Mouse (Mus musculus) liver, embryonic 12.5 days (tissue): ENCODE data around the gene Tab2. TPM values are rescaled to one million over a fixed set of nuclear protein-coding genes. Genes with fewer than 3 reads are reported as not detected.
A peak's percentile ranks its signal among the peaks of the same experiment; 100 is the strongest.

Experiments used
- ATAC-seq: fragments of 200-750 bp; cut with Nextera tagmentation; 2 replicates; pipeline ENCODE4 v1.8.0; 2017; ENCODE audit warnings: moderate number of reproducible peaks, mild to moderate bottlenecking, moderate library complexity
- H3K27ac ChIP-seq: fragments of 300-500 bp; sonication (generic); 2 replicates; pipeline ENCODE4 v1.5.1; 2016; ENCODE audit warnings: mild to moderate bottlenecking
- H3K27me3 ChIP-seq: fragments of 300-500 bp; sonication (generic); replicated peaks from 2 replicates; pipeline ENCODE4 v1.6.1; 2016; ENCODE audit warnings: mild to moderate bottlenecking, moderate library complexity
- H3K36me3 ChIP-seq: fragments of 300-500 bp; sonication (generic); 2 replicates; pipeline ENCODE4 v1.6.1; 2016; ENCODE audit warnings: mild to moderate bottlenecking, moderate library complexity
- H3K4me1 ChIP-seq: fragments of 300-500 bp; sonication (generic); 2 replicates; pipeline ENCODE4 v1.6.1; 2016
- H3K4me2 ChIP-seq: fragments of 300-500 bp; sonication (generic); 2 replicates; pipeline ENCODE4 v1.6.1; 2016; ENCODE audit warnings: mild to moderate bottlenecking, moderate library complexity
- H3K4me3 ChIP-seq: fragments of 300-500 bp; sonication (generic); 2 replicates; pipeline ENCODE4 v1.5.1; 2016; ENCODE audit warnings: mild to moderate bottlenecking, moderate library complexity
- H3K9ac ChIP-seq: fragments of 300-500 bp; sonication (generic); 2 replicates; pipeline ENCODE4 v1.6.1; 2016; ENCODE audit warnings: mild to moderate bottlenecking, moderate library complexity
- H3K9me3 ChIP-seq: fragments of 300-500 bp; sonication (generic); replicated peaks from 2 replicates; pipeline ENCODE4 v1.6.1; 2016; ENCODE audit warnings: mild to moderate bottlenecking, moderate library complexity
- WGBS: fragments of 180-500 bp; shearing (Covaris S2); methylation state at CpG from one replicate; pipeline ENCODE4 v1.1.7; 2016; ENCODE audit not compliant: insufficient replicate concordance; 5-methylcytosine and 5-hydroxymethylcytosine counted together
- polyA plus RNA-seq: library from polyadenylated mRNA; unstranded; fragments of >200 nt; fragmentation: Nextera tagmentation; extraction: Ambion mirVana; gene quantifications from 2 replicates; pipeline ENCODE4 v1.2.1, GENCODE M21; 2016

The Tab2 gene
- polyA plus RNA-seq, 1 experiment from 2014 or later, result 11.4 TPM

DNA sequence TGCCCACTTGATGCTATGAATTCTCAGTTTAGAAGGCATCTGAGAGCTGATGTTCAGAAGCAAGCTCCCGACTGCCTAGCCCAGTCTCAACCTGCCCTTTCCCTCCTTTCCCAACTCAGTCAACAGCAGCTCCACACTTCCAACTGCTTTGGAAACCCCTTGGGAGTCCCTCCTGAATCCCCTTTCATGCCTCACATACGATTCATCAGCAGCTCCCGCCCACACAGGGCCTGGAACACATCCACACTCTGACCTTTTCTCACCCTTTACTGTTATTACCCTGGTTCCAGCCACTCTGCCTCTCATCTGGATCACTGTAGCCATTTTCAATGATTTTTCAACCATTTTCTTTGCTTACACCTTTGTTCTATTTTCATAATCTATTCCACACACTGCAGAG lies 13.0 kb downstream of the Tab2 start:
- 61% methylated on average over 3 of the region's 3 CpGs for WGBS
- no peaks in the 10 kb centered on the region for H3K9me3 ChIP-seq
- peaks cover 17% of the 10 kb centered on the region for H3K36me3 ChIP-seq
- H3K27me3 ChIP-seq, result no peaks in the 10 kb centered on the region
- no peak overlapping the region for H3K4me2 ChIP-seq
- no peak overlapping the region for H3K4me3 ChIP-seq
- ATAC-seq, result no peak
- H3K4me1 ChIP-seq, result peaks cover 14% of the 10 kb centered on the region; the same call in 1 of the 2 replicates
- no peak overlapping the region for H3K9ac ChIP-seq
- H3K27ac ChIP-seq, result no peak overlapping the region

DNA sequence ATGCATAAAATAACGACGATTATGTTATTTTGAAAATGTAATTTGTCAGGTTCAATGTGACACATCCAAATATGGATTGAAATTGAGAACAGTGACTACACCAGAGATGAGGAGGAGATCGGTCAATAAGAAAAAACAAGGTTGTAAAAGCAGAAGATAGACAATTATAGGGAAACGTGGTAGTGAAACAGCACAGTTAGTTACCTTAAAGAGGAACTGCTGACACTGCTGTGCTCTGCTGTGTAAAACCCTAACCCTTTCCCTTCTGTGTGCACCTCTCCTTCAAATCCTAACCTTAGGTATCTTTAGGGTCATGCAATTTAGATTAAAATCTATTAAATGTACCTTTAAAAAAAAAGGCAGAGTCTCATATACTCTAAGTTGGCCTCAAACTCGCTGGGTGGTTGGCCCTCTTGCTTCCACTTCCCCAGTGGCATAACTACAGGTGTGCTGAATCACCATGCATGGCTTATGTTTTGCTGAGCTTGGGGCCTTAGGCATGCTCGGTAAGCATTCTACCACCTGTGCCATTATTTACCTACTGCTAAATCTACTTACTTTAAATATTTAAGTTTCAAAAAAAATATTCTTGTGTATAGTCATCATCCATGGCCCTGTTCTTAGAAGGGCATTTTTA lies 19.4 kb downstream of the Tab2 start:
- Histone ChIP-seq H3K9ac (no peak overlapping the region), H3K27me3 (no peaks in the 10 kb centered on the region), H3K4me2 (no peak overlapping the region), H3K9me3 (no peaks in the 10 kb centered on the region), H3K36me3 (peaks cover 14% of the 10 kb centered on the region), H3K27ac (no peak overlapping the region), H3K4me3 (no peak overlapping the region), H3K4me1 (peaks cover 30% of the 10 kb centered on the region)
- WGBS, result 55% methylated on average over 6 of the region's 6 CpGs
- no peak for ATAC-seq

DNA sequence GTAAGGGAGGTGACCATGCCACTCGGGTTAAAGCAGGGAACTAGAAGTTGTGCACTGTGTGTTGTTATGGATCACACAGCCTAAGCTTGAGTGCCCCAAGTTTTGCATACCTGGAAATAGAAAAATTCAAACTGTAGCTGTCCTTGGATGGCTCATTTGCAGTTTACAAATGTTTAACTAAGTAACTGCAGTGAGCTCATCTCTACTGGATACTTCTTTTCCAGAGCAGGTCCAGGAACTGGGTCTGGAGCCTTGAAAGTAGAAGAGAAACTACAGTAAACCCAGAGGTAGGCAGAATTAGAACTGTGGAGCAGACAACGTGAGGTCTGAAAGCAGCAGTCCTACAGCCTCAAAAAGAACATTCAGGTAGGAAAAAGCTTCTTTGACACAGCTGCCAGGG lies 23.1 kb downstream of the Tab2 start:
- Histone ChIP-seq H3K27me3 (no peaks in the 10 kb centered on the region), H3K4me3 (no peak overlapping the region), H3K36me3 (peaks cover 8% of the 10 kb centered on the region; the same call in 1 of the 2 replicates), H3K4me2 (no peak overlapping the region), H3K9me3 (no peaks in the 10 kb centered on the region), H3K4me1 (peaks cover 35% of the 10 kb centered on the region), H3K9ac (no peak overlapping the region), H3K27ac (0 out of 2 replicates have a peak overlapping the region, but pooled peaks have one; percentile 16)
- ATAC-seq, result no peak
- 70% methylated on average over 2 of the region's 2 CpGs for WGBS

DNA sequence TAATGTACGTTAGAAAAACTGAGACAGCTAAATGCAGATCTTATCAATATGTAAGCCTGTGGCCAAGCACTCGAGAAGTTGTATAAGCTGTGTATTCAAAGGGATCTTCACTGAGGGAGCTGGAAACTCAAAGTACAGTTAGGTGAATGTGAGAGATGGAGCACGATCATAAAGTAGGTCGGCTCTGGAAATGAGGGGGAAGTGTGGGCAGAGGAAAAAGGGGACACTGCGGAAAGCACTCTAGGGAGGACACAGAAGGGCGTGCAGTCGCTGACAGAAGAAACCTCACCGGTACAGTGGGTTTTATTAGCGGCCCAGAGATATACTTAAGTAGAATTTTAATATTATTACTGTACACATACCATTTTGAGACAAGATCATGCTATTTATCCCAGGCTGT lies 27.0 kb downstream of the Tab2 start:
- Histone ChIP-seq H3K9ac (no peak overlapping the region), H3K36me3 (peaks cover 8% of the 10 kb centered on the region; the same call in 1 of the 2 replicates), H3K4me3 (no peak overlapping the region), H3K9me3 (no peaks in the 10 kb centered on the region), H3K27me3 (no peaks in the 10 kb centered on the region), H3K4me2 (no peak overlapping the region), H3K27ac (no peak overlapping the region), H3K4me1 (peaks cover 17% of the 10 kb centered on the region)
- 68% methylated on average over 9 of the region's 9 CpGs for WGBS
- no peak for ATAC-seq

DNA sequence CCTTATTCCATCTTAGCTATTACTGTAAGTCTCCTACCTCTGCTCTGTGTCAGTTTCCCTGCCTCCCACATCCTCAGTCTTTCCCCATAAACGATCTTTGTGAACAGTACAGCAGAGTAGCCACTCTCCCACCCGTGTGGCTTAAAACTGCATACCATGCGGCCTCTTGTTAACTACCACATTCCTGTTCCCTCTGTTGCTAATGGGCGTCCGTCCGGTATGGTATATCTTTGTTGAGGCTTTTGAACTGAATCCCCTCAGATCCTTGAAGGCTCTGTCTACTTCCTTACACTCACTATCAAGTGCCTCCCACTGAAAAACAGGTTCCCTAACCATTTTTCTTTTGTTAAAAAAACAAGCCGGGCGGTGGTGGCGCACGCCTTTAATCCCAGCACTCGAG lies 30.5 kb downstream of the Tab2 start:
- Histone ChIP-seq H3K9me3 (no peaks in the 10 kb centered on the region), H3K27ac (no peak overlapping the region), H3K4me1 (peaks cover 9% of the 10 kb centered on the region), H3K4me2 (no peak overlapping the region), H3K4me3 (no peak overlapping the region), H3K36me3 (peaks cover 22% of the 10 kb centered on the region), H3K9ac (no peak overlapping the region), H3K27me3 (no peaks in the 10 kb centered on the region)
- WGBS, result 83% methylated on average over 11 of the region's 11 CpGs
- no peak for ATAC-seq

DNA sequence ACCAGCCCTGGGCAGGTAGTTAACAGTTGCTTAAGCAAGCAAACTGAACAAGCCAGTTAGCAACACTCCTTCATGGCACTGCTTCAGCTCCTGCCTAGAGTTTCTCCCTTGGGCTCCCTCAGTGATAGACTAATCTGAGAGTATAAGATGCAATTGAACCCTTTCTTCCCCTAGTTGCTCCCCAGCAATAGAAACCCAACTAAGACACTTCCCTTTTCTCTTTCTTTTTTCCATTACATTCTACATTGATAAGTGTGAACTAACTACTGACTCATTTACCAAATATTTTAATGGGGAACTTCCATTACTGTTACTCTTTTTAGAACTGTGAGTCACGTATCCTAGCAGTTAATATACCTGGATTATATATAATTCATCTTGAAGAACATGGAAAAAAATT lies 32.6 kb downstream of the Tab2 start:
- no peak overlapping the region for H3K27ac ChIP-seq
- H3K9ac ChIP-seq, result no peak overlapping the region
- no peaks in the 10 kb centered on the region for H3K9me3 ChIP-seq
- no peaks in the 10 kb centered on the region for H3K27me3 ChIP-seq
- no peaks in the 10 kb centered on the region for H3K4me1 ChIP-seq
- no peak for ATAC-seq
- H3K4me2 ChIP-seq, result no peak overlapping the region
- no peak overlapping the region for H3K4me3 ChIP-seq
- 86% methylated on average over 1 of the region's 1 CpGs for WGBS
- H3K36me3 ChIP-seq, result peaks cover 41% of the 10 kb centered on the region

DNA sequence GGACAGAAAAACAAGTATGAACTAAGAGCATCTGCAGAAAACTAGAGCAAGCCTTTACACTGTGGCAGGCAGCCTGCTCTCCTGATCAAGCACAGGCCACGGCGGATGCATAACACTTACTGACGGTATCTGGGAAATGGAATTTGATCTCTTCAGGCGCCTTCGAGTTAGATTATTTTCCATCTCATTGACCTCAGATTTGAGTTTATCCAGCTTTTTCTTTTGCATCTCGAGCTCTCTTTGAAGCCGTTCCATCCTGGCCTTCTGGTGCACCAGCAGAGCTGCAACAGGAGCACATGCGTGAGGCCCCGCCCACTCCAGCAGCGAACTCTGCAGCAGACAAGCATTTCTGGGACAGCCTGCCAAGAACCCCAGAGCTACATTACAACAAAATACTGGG lies 44.8 kb downstream of the Tab2 start:
- Histone ChIP-seq H3K4me3 (no peak overlapping the region), H3K9me3 (no peaks in the 10 kb centered on the region), H3K4me1 (no peaks in the 10 kb centered on the region), H3K27me3 (no peaks in the 10 kb centered on the region), H3K36me3 (peaks cover 70% of the 10 kb centered on the region), H3K9ac (no peak overlapping the region), H3K27ac (no peak overlapping the region), H3K4me2 (no peak overlapping the region)
- WGBS, result 83% methylated on average over 10 of the region's 10 CpGs
- ATAC-seq, result no peak

DNA sequence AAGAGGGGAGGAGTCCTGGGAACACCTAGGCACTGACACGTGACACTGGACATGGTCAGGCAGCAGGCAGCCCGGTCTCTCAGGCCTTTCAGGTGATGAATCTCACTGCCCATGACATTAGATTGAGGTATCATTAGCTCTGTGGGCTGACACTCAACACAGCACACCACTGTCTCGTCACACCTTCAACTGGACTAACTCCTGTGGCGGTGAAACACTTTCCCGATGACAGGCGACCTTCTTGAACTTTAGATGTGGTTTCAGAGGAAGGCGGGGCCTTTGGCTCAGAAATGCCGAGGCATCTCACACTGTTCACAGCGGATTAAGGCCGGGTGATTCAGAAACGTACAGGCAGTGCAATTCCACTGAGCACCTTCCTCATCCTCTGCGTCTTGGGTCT lies 48.9 kb downstream of the Tab2 start:
- H3K9ac ChIP-seq, result no peak overlapping the region
- 80% methylated on average over 12 of the region's 12 CpGs for WGBS
- no peak overlapping the region for H3K27ac ChIP-seq
- H3K27me3 ChIP-seq, result no peaks in the 10 kb centered on the region
- peaks cover 77% of the 10 kb centered on the region for H3K36me3 ChIP-seq
- no peak overlapping the region for H3K4me3 ChIP-seq
- no peak overlapping the region for H3K4me2 ChIP-seq
- ATAC-seq, result no peak
- H3K4me1 ChIP-seq, result no peaks in the 10 kb centered on the region
- H3K9me3 ChIP-seq, result no peaks in the 10 kb centered on the region

DNA sequence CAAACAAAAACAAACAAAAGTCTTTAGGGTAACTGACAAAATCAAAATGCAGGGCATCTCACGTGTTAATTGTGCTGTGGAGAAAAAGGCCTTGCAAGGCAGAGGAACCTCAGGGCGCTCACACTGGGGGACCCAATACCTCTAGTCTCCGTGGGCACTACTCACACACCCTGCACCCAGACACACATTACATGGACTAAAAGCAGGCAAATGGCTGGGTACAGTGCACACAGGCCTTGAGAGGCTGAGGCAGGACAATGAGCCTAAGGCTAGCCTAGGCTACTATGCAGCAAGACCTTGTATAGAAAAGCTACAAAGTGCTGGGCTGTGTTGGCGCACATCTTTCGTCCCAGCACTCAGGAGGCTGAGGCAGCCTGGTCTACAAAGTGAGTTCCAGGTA lies 51.9 kb downstream of the Tab2 start:
- 92% methylated on average over 5 of the region's 5 CpGs for WGBS
- H3K4me2 ChIP-seq, result no peak overlapping the region
- H3K4me1 ChIP-seq, result no peaks in the 10 kb centered on the region
- no peaks in the 10 kb centered on the region for H3K9me3 ChIP-seq
- H3K4me3 ChIP-seq, result no peak overlapping the region
- no peak for ATAC-seq
- no peak overlapping the region for H3K27ac ChIP-seq
- peaks cover 61% of the 10 kb centered on the region for H3K36me3 ChIP-seq
- H3K27me3 ChIP-seq, result no peaks in the 10 kb centered on the region
- H3K9ac ChIP-seq, result no peak overlapping the region

DNA sequence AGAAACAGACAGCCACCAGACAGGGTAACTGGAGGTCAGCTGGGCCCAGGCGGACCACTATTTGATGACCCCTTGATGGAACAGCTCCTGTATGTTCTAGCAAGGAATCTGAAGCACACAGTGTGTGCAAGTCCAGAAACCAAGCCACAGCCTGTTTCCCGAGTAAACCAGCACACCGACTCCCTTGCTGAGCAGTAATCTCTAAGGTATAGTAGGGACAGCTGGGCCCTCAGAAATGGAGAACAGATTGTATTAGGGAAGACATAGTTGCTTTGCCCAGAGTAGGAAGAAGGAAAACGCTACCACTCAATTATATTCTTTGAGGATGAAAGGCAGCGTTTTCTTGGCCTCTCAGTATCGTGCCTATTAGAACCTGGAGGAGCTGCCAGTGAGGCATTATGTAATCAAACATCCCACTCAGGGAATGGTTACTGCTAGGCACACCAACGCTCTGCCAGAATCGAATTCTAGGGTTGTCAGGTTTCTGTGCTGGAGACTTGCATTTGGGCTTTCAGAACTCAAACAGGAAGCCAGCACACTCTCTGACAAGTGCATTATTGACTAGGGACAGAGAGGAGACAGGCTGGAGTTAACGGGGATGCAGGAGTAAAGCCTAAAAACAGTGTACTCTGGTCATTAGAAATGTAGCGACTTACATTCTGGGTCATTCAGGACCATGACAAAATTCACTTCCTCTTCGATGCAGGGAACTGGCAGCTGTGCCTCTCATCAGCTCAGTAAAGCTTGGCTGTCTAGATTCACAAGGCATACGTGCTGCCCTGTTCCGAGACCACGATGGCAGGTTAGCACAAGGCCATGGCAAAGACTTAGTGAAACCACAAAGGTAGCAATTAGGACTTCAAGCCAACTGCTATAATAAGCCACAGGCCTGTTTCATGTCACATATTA lies 55.1 kb downstream of the Tab2 start:
- Histone ChIP-seq H3K4me1 (no peaks in the 10 kb centered on the region), H3K36me3 (peaks cover 33% of the 10 kb centered on the region), H3K27ac (no peak overlapping the region), H3K27me3 (no peaks in the 10 kb centered on the region), H3K9ac (no peak overlapping the region), H3K9me3 (no peaks in the 10 kb centered on the region), H3K4me2 (no peak overlapping the region), H3K4me3 (no peak overlapping the region)
- 81% methylated on average over 14 of the region's 14 CpGs for WGBS
- ATAC-seq, result no peak

DNA sequence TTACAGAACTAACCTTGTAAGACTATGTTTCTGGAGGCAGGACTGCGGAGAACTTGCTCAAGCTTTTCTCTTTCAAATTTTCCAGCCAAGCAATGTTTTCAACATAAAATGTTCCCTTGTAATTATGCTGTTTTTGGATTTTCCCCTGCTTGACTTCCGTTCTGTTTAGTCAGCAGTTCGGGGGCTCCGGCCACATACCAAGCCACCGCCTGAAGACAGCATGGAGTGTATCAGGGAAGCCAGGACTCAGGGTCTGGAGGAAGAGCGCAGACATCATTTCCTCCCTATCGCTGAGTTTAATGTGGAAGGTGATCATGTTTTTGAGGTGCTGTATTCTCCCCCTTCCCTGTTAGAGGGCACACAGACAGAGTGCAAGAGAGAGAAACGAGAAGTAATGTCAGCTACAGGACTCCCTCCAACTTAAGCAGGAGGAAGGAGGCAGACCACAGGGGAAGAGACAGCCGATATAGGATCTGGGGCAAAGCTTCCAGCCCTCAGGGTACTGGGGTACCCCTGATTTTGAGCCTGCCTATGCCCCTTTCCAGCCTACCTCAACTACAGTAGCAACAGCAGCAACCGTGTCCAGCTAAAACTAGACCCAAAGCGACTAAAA lies 67.7 kb downstream of the Tab2 start:
- no peaks in the 10 kb centered on the region for H3K27me3 ChIP-seq
- no peaks in the 10 kb centered on the region for H3K36me3 ChIP-seq
- 51% methylated on average over 11 of the region's 11 CpGs for WGBS
- no peak for ATAC-seq
- no peak overlapping the region for H3K27ac ChIP-seq
- H3K9ac ChIP-seq, result no peak overlapping the region
- H3K9me3 ChIP-seq, result no peaks in the 10 kb centered on the region
- H3K4me3 ChIP-seq, result no peak overlapping the region
- no peaks in the 10 kb centered on the region for H3K4me1 ChIP-seq
- H3K4me2 ChIP-seq, result no peak overlapping the region

DNA sequence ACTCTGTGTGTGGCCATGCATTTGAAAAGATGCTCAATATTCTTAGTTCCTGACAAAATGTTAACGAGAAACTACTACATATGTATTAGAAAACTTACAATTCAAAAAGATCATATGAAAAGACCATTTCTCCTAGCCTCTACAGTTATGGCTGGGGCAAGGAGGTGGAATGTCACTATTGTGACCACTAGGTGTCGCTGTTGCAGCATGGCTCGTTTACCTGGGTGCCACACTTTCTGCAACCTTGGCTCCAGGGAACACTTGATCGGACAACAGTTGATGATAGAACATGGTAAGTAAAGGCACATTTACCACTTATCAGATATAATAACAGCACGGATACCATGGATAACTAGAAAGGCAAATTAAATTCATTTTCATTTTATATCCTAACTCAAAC lies 72.5 kb downstream of the Tab2 start:
- H3K36me3 ChIP-seq, result no peaks in the 10 kb centered on the region
- H3K9me3 ChIP-seq, result no peaks in the 10 kb centered on the region
- no peaks in the 10 kb centered on the region for H3K27me3 ChIP-seq
- no peak overlapping the region for H3K4me2 ChIP-seq
- no peak overlapping the region for H3K4me3 ChIP-seq
- ATAC-seq, result no peak
- H3K4me1 ChIP-seq, result no peaks in the 10 kb centered on the region
- H3K9ac ChIP-seq, result no peak overlapping the region
- no peak overlapping the region for H3K27ac ChIP-seq
- 8% methylated on average over 5 of the region's 5 CpGs for WGBS
